Mouse (Mus musculus) kidney, adult 2 months (tissue): ENCODE data around the gene Galnt17. TPM values are rescaled to one million over a fixed set of nuclear protein-coding genes. Genes with fewer than 3 reads are reported as not detected.

Experiments used
- DNase-seq: peaks from one replicate; pipeline ENCODE4 v3.0.0; 2021
- H3K27ac ChIP-seq: fragments of 200-500 bp; 2 replicates; pipeline ENCODE4 v1.5.1; 2012; ENCODE audit warnings: low read depth, low read length, control low read depth, inconsistent platforms; ENCODE audit not compliant: insufficient read depth
- H3K27me3 ChIP-seq: fragments of 200-500 bp; replicated peaks from 2 replicates; pipeline ENCODE4 v1.6.1; 2012; ENCODE audit warnings: mild to moderate bottlenecking, moderate library complexity, low read length, inconsistent platforms; ENCODE audit not compliant: control insufficient read depth, insufficient read depth
- H3K36me3 ChIP-seq: fragments of 200-500 bp; 2 replicates; pipeline ENCODE4 v1.6.1; 2012; ENCODE audit warnings: mild to moderate bottlenecking, moderate library complexity, low read length, inconsistent platforms; ENCODE audit not compliant: control insufficient read depth, insufficient read depth
- H3K4me1 ChIP-seq: fragments of 200-500 bp; 2 replicates; pipeline ENCODE4 v1.6.1; 2011; ENCODE audit warnings: low read length; ENCODE audit not compliant: control insufficient read depth, insufficient read depth
- H3K4me3 ChIP-seq: fragments of 200-500 bp; 2 replicates; pipeline ENCODE4 v1.5.1; 2011; ENCODE audit warnings: mild to moderate bottlenecking, low read depth, low read length, control low read depth; ENCODE audit not compliant: insufficient read depth
- CTCF ChIP-seq: fragments of 200-500 bp; conservative IDR thresholded peaks from 2 replicates; pipeline ENCODE4 v1.5.1; 2011; ENCODE audit warnings: low read depth, mild to moderate bottlenecking, control low read depth, low read length, moderate library complexity, mixed read lengths; ENCODE audit not compliant: insufficient read depth, insufficient read length
- POLR2A ChIP-seq: fragments of 200-500 bp; IDR thresholded peaks from one replicate; pipeline ENCODE4 v1.6.1; 2011; ENCODE audit warnings: low read depth, low read length, control low read depth
- WGBS: fragments of 180-500 bp; shearing (Covaris S2); methylation state at CpG from one replicate; pipeline ENCODE4 v1.1.7; 2018; 5-methylcytosine and 5-hydroxymethylcytosine counted together
- polyA plus RNA-seq: library from polyadenylated mRNA; depleted of rRNA; stranded (reverse); fragments of >200 nt; gene quantifications from 2 replicates; pipeline ENCODE4 v1.2.3, GENCODE M21; 2012

Galnt17 gene
- polyA plus RNA-seq, 1 experiment = 0.50 TPM

DNA sequence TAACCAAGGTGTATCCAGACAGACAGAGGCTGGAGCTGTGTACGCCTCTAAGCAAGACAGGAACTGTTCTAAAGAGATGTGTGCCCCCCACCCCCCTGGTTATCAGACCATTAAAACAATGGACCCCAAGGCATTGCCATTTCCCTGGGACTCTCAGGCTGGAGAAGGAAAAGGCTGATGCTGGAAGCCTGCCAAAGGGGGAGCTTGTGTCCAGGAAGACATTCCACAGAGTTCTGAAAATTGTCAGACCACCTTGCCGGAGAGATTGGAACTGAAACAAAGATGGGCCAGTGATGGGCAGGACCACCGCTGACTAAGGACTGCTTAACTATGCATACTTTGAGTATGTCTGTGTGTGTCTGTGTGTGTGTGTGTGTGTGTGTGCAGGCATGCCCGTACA, 458.7 kb downstream of the Galnt17 start:
- no peak for DNase-seq
- no peaks in the 10 kb centered on the region for H3K27me3 ChIP-seq
- TF ChIP-seq POLR2A (no peak), CTCF (no peak)
- H3K4me3 ChIP-seq = no peak overlapping the region
- no peaks in the 10 kb centered on the region for H3K4me1 ChIP-seq
- H3K27ac ChIP-seq = no peak overlapping the region
- no peaks in the 10 kb centered on the region for H3K36me3 ChIP-seq
- 76% methylated on average over 4 of the region's 4 CpGs for WGBS

DNA sequence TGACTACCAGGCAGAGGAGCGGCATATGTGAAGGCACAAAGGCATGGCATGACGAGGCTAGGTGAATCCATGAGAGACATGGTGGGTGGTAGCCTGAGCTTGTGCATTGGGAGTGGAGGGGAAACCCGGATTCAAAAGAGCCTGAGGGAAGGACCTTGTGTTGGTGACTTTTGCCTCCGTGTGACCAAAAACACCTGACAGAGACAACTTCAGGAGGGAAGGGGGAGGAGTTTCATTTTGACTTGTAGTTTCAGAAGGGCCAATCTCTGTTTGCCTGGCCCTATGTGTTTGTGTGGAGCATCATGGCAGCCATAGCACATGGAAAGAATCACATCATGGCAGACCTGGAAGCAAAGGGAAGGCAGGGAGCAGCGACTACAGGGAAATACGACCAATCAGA, 459.7 kb downstream of the Galnt17 start:
- H3K4me3 ChIP-seq = no peak overlapping the region
- TF ChIP-seq POLR2A = no peak
- no peak for TF ChIP-seq CTCF
- H3K27ac ChIP-seq = no peak overlapping the region
- 83% methylated on average over 6 of the region's 6 CpGs for WGBS
- H3K36me3 ChIP-seq = no peaks in the 10 kb centered on the region
- no peaks in the 10 kb centered on the region for H3K4me1 ChIP-seq
- H3K27me3 ChIP-seq = no peaks in the 10 kb centered on the region
- no peak for DNase-seq

DNA sequence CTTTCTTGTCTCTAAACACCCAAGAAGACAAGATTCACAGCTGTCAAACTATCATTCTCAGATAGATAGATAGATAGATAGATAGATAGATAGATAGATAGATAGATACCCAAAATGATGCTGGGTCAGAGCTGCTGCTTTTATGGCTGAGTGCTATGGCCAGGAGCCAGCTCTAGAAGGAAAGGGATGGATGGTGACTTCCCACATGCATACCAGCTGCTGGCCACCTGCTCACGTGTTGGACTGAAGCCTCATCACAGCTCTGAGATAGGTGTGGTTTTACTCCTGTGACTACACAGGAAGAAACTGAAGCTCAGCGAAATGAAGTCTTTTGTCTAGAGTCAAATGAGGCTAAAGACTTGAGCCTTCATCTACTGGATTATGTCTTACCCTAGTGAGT, 482.5 kb downstream of the Galnt17 start:
- TF ChIP-seq CTCF (no peak), POLR2A (no peak)
- no peak overlapping the region for H3K27ac ChIP-seq
- H3K36me3 ChIP-seq = no peaks in the 10 kb centered on the region
- H3K27me3 ChIP-seq = no peaks in the 10 kb centered on the region
- no peaks in the 10 kb centered on the region for H3K4me1 ChIP-seq
- WGBS = 73% methylated on average over 2 of the region's 2 CpGs
- no peak overlapping the region for H3K4me3 ChIP-seq
- DNase-seq = no peak
